Mouse (Mus musculus): ENCODE measurements at regions not wholly inside any gene's neighbourhood (a gene's known extent, or its start where the extent isn't known, plus 50 kb on each side); places are given as distances from the start of the nearest gene placed in this dataset.

DNA sequence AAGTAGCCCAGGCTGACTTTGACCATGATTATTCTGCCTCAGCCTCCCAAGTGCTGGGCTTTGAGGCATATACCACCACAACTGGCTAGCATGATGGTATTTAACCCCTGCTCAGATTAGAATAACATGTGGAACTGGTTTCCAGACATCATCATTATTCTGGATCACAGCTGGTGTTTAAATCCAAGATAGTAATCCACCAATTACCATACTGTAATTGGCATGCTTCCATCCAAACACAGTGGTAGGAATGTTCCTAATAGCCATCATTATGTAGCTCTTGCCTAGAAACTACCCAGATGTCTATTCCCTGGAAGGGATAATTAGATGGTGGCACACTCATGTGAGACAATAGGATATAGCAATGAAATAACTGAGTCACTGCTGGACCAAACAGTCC lies 77.4 kb downstream of the Ccdc71l start:
- TF ChIP-seq POLR2A (IDR thresholded peaks at IDR 0.05; ENCODE audit: control insufficient read depth, low read depth, low read length), result no peak
- TF ChIP-seq CTCF (IDR thresholded peaks at IDR 0.05; ENCODE audit: control insufficient read depth, insufficient read depth, insufficient replicate concordance, low read depth, low read length), result no peak
